Mouse (Mus musculus) megakaryocyte, adult 5-6 weeks (primary cell): ENCODE results near the gene Map2. TPM values are rescaled to one million over a fixed set of nuclear protein-coding genes. Genes with fewer than 3 reads are reported as not detected.

Experiments
- ATAC-seq: 2 replicates; pipeline ENCODE4 v1.8.0; 2016; ENCODE audit warnings: mild to moderate bottlenecking, inconsistent platforms; ENCODE audit not compliant: poor library complexity, severe bottlenecking
- total RNA-seq, 2 experiments: library from RNA; stranded (forward) in 1 of 2; stranded (reverse) in 1 of 2; fragments of 153-499, 151-499 nt in 1 of 2; fragments of 221-1000, 200-1000 nt in 1 of 2; gene quantifications; 2 replicates each; pipeline versions ENCODE4 v1.2.3 to v1.2.4; 2015 to 2017

Gene Map2
- total RNA-seq, 2 experiments from 2014 or later = 0.07 TPM; not detected in 1

DNA sequence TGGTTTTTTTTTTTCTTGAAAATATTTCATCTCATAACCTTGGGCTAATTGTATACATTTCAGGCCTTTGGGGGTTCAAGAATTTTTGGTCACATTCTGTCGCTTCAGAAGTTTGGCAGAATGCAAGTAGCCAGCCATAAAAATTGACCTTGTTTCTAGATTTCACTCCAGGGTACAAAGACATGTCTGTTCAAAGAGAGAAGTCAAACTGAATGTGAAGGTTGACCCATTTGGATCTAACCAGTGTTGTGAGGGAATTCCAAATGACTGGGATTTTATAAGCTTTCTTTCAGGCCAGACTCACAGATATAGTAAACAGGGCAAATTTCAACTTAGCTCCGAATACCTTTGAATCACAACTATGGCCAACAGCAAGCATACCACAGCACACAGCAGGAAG lies 196.3 kb downstream of the Map2 start:
- no peak for ATAC-seq

DNA sequence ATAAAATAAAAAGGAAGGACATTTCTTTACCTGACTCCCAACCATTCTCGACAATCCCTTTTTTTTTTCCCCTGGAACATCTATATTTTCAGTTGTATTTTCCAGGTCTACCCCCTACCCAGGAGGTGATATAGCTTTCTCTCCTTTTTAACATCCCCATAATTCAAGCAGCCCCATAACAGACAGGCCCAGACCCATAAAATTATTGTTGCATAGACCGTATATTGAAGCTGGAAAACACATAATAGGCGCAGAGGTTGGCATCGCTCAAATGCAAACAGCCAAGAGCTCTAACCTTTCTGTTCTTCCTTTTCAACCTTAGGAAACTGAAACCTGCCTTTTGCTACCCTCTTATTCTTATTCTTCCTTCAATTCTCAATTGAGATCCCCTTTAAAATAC lies 211.2 kb downstream of the Map2 start:
- no peak for ATAC-seq

GRCm38 (mm10) chr1:66386751-66387452 lies 211.8 kb downstream of the Map2 start:
- no peak for ATAC-seq

DNA sequence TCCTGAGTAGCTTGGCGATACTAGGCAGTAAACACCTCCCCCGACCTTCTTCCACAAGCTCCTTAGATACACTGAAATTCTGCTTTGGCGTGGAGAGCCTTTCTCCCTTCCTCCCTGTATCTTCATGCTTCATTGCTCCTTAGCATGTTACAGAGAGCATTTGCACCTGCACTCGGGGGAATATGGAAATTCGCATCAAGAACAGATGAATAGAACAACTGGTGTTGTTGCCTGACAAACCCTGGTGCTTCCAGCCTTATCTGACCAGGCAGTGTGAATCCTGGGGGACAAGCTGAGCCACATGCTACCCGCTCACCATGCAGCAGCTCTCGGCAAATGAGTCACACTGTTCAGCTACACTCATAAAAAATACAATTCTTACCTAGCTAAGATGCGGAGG lies 213.5 kb downstream of the Map2 start:
- no peak for ATAC-seq

GRCm38 (mm10) chr1:66394944-66395637 lies 220.0 kb downstream of the Map2 start:
- ATAC-seq = no peak

DNA sequence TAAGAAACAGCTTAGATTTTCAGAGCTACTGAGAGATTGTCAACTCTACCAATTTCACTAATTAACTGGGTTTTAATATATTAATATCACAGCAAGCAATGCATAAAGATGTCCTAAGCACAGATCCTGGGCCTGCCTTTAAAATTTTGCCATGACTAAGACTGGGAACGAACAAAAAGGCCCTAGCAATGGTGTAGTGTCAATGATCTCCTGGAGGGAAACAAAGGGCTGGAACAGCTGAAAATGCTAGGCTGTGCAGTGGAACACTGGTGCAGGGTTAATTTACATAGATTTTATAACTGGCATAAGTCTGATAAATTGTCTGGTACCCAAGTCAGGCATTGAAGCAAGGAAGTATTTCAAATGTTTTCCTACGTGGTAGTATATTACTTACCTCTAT lies 220.8 kb downstream of the Map2 start:
- ATAC-seq = no peak

GRCm38 (mm10) chr1:66401902-66402301 lies 226.8 kb downstream of the Map2 start:
- no peak for ATAC-seq

GRCm38 (mm10) chr1:66407270-66407967 lies 232.3 kb downstream of the Map2 start:
- ATAC-seq = no peak

DNA sequence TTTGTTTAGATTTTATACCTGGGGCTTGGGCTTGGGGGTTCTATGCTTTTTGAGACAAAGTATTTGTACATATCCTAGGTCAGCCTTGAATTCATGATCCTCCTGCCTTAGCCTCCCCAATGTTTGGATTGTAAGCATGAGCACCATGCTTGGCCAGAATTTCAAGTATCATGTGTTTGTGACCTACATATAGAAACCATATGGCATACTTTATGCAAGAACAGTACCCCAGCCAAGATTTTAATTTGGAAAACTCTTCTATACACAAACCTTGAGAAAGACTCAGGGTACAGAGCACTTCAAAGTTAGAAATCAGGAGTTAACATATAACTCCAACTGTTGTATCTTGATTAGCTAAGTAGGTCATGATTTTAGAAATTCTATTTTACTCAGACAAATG lies 243.3 kb downstream of the Map2 start:
- ATAC-seq = no peak

- ATAC-seq = no peak
Measured at GRCm38 (mm10) chr1:66426073-66426472, 251.0 kb downstream of the Map2 start.

DNA sequence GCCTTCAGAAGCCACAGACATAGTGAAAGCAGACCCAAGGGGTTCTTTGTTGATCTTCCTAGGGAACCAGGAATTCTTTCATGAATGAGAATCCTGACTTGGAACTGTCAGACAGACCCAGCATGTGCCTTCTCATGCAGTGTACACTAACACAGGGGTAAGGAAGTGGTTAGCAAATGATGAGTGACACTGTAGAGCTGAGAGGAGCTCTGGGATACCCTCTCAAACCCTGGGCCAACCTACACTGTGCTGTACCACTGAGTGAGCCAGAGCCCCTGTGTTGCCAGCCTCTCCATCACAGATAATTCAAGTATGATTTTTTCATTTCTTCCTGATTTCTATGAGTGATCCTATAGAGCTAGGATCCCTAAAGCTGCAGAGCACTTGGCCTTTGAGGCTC lies 255.9 kb downstream of the Map2 start:
- ATAC-seq = no peak

GRCm38 (mm10) chr1:66431472-66431871 lies 256.4 kb downstream of the Map2 start:
- ATAC-seq = no peak

GRCm38 (mm10) chr1:66438069-66438468 lies 263.0 kb downstream of the Map2 start:
- ATAC-seq = no peak

- no peak for ATAC-seq
Measured at GRCm38 (mm10) chr1:66442922-66443321, 267.8 kb downstream of the Map2 start.

- no peak for ATAC-seq
Measured at GRCm38 (mm10) chr1:66449471-66449870, 274.4 kb downstream of the Map2 start.

DNA sequence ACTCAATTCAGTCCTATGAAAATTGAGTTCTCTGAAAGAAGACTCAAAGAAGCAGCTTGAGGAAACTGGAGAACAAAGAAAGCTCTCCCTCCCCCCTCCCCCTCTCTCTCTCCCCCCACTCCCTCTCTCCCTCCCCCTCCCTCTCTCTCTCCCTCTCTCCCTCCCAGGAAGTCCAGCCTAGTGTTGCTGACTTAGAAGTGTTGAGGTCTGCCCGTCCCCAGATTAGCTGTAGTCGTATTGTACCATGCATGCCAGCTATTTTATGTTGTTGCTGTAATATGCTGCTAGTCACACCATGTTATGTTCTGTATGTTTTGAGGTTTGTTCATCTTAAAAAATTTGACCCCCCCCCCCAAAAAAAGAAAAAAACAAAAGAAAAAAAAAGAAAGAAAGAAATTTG lies 281.5 kb downstream of the Map2 start:
- ATAC-seq = no peak

- ATAC-seq = no peak
Measured at GRCm38 (mm10) chr1:66457747-66458146, 282.7 kb downstream of the Map2 start.

- no peak for ATAC-seq
Measured at GRCm38 (mm10) chr1:66459394-66459793, 284.3 kb downstream of the Map2 start.

GRCm38 (mm10) chr1:66460850-66461249 lies 285.8 kb downstream of the Map2 start:
- no peak for ATAC-seq

- no peak for ATAC-seq
Measured at GRCm38 (mm10) chr1:66467821-66468703, 293.0 kb downstream of the Map2 start, which contains the start of gene Unc80. Gene Unc80 (plus strand): TSS chr1:66468367.

GRCm38 (mm10) chr1:66468704-66469020 lies 293.6 kb downstream of the Map2 start:
- ATAC-seq = no peak
